Mouse (Mus musculus) MEL (cell line): Measurements from ENCODE around the gene Slc15a2. TPM values are rescaled to one million over a fixed set of nuclear protein-coding genes. Genes with fewer than 3 reads are reported as not detected.

ENCODE experiments used
- DNase-seq: peaks from one replicate; pipeline ENCODE4 v3.0.0; 2011; ENCODE audit warnings: low read depth, low spot score
- H3K27ac ChIP-seq: 2 replicates; pipeline ENCODE4 v1.5.1; 2012; ENCODE audit warnings: low read depth, mild to moderate bottlenecking, control low read depth, low read length, moderate library complexity; ENCODE audit not compliant: control insufficient read depth
- H3K27me3 ChIP-seq, 2 experiments: fragments of 150-350 bp in 1 of 2; sonication (generic) in 1 of 2; 2 replicates each; pipeline ENCODE4 v1.6.1; 2012; ENCODE audit warnings: low read length in 2 of 2, mild to moderate bottlenecking in 2 of 2, improper control_type of control experiment in 1 of 2, moderate library complexity in 1 of 2; ENCODE audit not compliant: insufficient read depth in 2 of 2, control insufficient read depth in 1 of 2
- H3K36me3 ChIP-seq, 2 experiments: 2 replicates each; pipeline ENCODE4 v1.6.1; 2012 to 2014; ENCODE audit warnings: low read length in 2 of 2, improper control_type of control experiment in 1 of 2, inconsistent platforms in 1 of 2, mild to moderate bottlenecking in 1 of 2; ENCODE audit not compliant: insufficient read depth in 2 of 2, control insufficient read depth in 1 of 2
- H3K4me1 ChIP-seq, 2 experiments: fragments of 150-350 bp in 1 of 2; sonication (generic) in 1 of 2; 2 replicates each; pipeline ENCODE4 v1.6.1; 2012; ENCODE audit warnings: low read length in 2 of 2, improper control_type of control experiment in 1 of 2, mild to moderate bottlenecking in 1 of 2; ENCODE audit not compliant: insufficient read depth in 2 of 2, control insufficient read depth in 1 of 2
- H3K4me3 ChIP-seq, 2 experiments: fragments of 150-350 bp in 1 of 2; sonication (generic) in 1 of 2; 2 replicates each; pipeline ENCODE4 v1.5.1; 2012; ENCODE audit warnings: low read depth in 2 of 2, low read length in 2 of 2, mild to moderate bottlenecking in 2 of 2, moderate library complexity in 2 of 2, control low read depth in 1 of 2, improper control_type of control experiment in 1 of 2; ENCODE audit not compliant: control insufficient read depth in 1 of 2, insufficient read depth in 1 of 2
- H3K79me2 ChIP-seq: 2 replicates; pipeline ENCODE4 v1.6.1; 2012; ENCODE audit warnings: mild to moderate bottlenecking, low read length, moderate library complexity; ENCODE audit not compliant: control insufficient read depth, poor library complexity, insufficient read depth
- H3K9ac ChIP-seq: 2 replicates; pipeline ENCODE4 v1.6.1; 2012; ENCODE audit warnings: low read depth, mild to moderate bottlenecking, control low read depth, low read length, moderate library complexity; ENCODE audit not compliant: control insufficient read depth, poor library complexity, severe bottlenecking
- H3K9me3 ChIP-seq: fragments of 150-350 bp; sonication (generic); replicated peaks from 2 replicates; pipeline ENCODE4 v1.6.1; 2012; ENCODE audit warnings: mild to moderate bottlenecking, low read length, improper control_type of control experiment, moderate library complexity; ENCODE audit not compliant: insufficient read depth
- BHLHE40 ChIP-seq: IDR thresholded peaks from 2 replicates; pipeline ENCODE4 v1.6.1; 2012; ENCODE audit warnings: low read depth, mild to moderate bottlenecking, inconsistent platforms, low read length, improper control_type of control experiment, borderline replicate concordance
- CHD1 ChIP-seq: IDR thresholded peaks from 2 replicates; pipeline ENCODE4 v1.6.1; 2012; ENCODE audit warnings: low read depth, mild to moderate bottlenecking, inconsistent platforms, low read length, improper control_type of control experiment
- CHD2 ChIP-seq: IDR thresholded peaks from 2 replicates; pipeline ENCODE4 v1.6.1; 2011; ENCODE audit warnings: low read length, improper control_type of control experiment
- CTCF ChIP-seq, 3 experiments: IDR thresholded peaks in 2 of 3; conservative IDR thresholded peaks in 1 of 3; 2 replicates each; pipeline ENCODE4 v1.5.1; 2011 to 2012; ENCODE audit warnings: low read length in 3 of 3, low read depth in 2 of 3, mild to moderate bottlenecking in 2 of 3, improper control_type of control experiment in 1 of 3, inconsistent platforms in 1 of 3, mixed read lengths in 1 of 3, moderate library complexity in 1 of 3; ENCODE audit not compliant: control insufficient read depth in 1 of 3, insufficient read depth in 1 of 3, poor library complexity in 1 of 3, severe bottlenecking in 1 of 3
- E2F4 ChIP-seq: IDR thresholded peaks from 2 replicates; pipeline ENCODE4 v1.6.1; 2011; ENCODE audit warnings: low read depth, low read length, improper control_type of control experiment, borderline replicate concordance
- EP300 ChIP-seq, 2 experiments: IDR thresholded peaks; 2 replicates each; pipeline ENCODE4 v1.6.1; 2011; ENCODE audit warnings: improper control_type of control experiment in 2 of 2, low read length in 2 of 2, low read depth in 1 of 2, mild to moderate bottlenecking in 1 of 2
- GABPA ChIP-seq: IDR thresholded peaks from 2 replicates; pipeline ENCODE4 v1.6.1; 2012; ENCODE audit warnings: low read depth, mild to moderate bottlenecking, inconsistent platforms, low read length, improper control_type of control experiment, moderate library complexity
- GATA1 ChIP-seq: IDR thresholded peaks from 2 replicates; pipeline ENCODE4 v1.6.1; 2011; ENCODE audit warnings: low read depth, low read length, improper control_type of control experiment
- KAT2A ChIP-seq: conservative IDR thresholded peaks from 2 replicates; pipeline ENCODE4 v1.6.1; 2012; ENCODE audit warnings: low read depth, low read length, improper control_type of control experiment, inconsistent platforms
- MAFK ChIP-seq: IDR thresholded peaks from 2 replicates; pipeline ENCODE4 v1.6.1; 2011; ENCODE audit warnings: low read depth, mild to moderate bottlenecking, low read length, improper control_type of control experiment, borderline replicate concordance
- MAX ChIP-seq: IDR thresholded peaks from 2 replicates; pipeline ENCODE4 v1.6.1; 2011; ENCODE audit warnings: low read length, improper control_type of control experiment
- MAZ ChIP-seq: IDR thresholded peaks from 2 replicates; pipeline ENCODE4 v1.6.1; 2012; ENCODE audit warnings: low read depth, mild to moderate bottlenecking, inconsistent platforms, low read length, improper control_type of control experiment
- MEF2A ChIP-seq: IDR thresholded peaks from 2 replicates; pipeline ENCODE4 v1.6.1; 2014; ENCODE audit warnings: low read depth, mild to moderate bottlenecking, inconsistent platforms, low read length, improper control_type of control experiment; ENCODE audit not compliant: poor library complexity, insufficient replicate concordance, severe bottlenecking; ENCODE audit errors: extremely low read depth
- MXI1 ChIP-seq: IDR thresholded peaks from 2 replicates; pipeline ENCODE4 v1.6.1; 2011; ENCODE audit warnings: mild to moderate bottlenecking, low read depth, low read length, improper control_type of control experiment
- NRF1 ChIP-seq: IDR thresholded peaks from 2 replicates; pipeline ENCODE4 v1.6.1; 2014; ENCODE audit warnings: low read depth, mild to moderate bottlenecking, inconsistent platforms, low read length, improper control_type of control experiment, moderate library complexity; ENCODE audit not compliant: poor library complexity, insufficient read depth, severe bottlenecking
- POLR2AphosphoS2 ChIP-seq: IDR thresholded peaks from 2 replicates; pipeline ENCODE4 v1.6.1; 2011; ENCODE audit warnings: low read length, improper control_type of control experiment
- POLR2AphosphoS5 ChIP-seq: IDR thresholded peaks from 2 replicates; pipeline ENCODE4 v1.6.1; 2012; ENCODE audit warnings: low read depth, borderline replicate concordance, mild to moderate bottlenecking, inconsistent platforms, low read length, moderate library complexity, mixed read lengths
- RAD21 ChIP-seq: IDR thresholded peaks from 2 replicates; pipeline ENCODE4 v1.6.1; 2011; ENCODE audit warnings: mild to moderate bottlenecking, low read depth, low read length, improper control_type of control experiment
- TAL1 ChIP-seq: IDR thresholded peaks from 2 replicates; pipeline ENCODE4 v1.6.1; 2012; ENCODE audit warnings: mild to moderate bottlenecking, inconsistent platforms, low read length, moderate library complexity, mixed read lengths
- TBP ChIP-seq: IDR thresholded peaks from 2 replicates; pipeline ENCODE4 v1.8.0; 2011; ENCODE audit warnings: low read depth, low read length, improper control_type of control experiment
- TCF12 ChIP-seq: IDR thresholded peaks from 2 replicates; pipeline ENCODE4 v1.6.1; 2014; ENCODE audit warnings: low read depth, mild to moderate bottlenecking, inconsistent platforms, low read length, improper control_type of control experiment, moderate library complexity
- UBTF ChIP-seq: IDR thresholded peaks from 2 replicates; pipeline ENCODE4 v1.6.1; 2012; ENCODE audit warnings: low read depth, mild to moderate bottlenecking, inconsistent platforms, low read length, improper control_type of control experiment, moderate library complexity, borderline replicate concordance; ENCODE audit not compliant: insufficient read depth
- USF1 ChIP-seq: IDR thresholded peaks from 2 replicates; pipeline ENCODE4 v1.6.1; 2014; ENCODE audit warnings: low read depth, mild to moderate bottlenecking, inconsistent platforms, low read length, improper control_type of control experiment, moderate library complexity
- ZC3H11A ChIP-seq: IDR thresholded peaks from 2 replicates; pipeline ENCODE4 v1.6.1; 2012; ENCODE audit warnings: low read depth, mild to moderate bottlenecking, inconsistent platforms, low read length, improper control_type of control experiment
- ZKSCAN1 ChIP-seq: IDR thresholded peaks from 2 replicates; pipeline ENCODE4 v1.6.1; 2012; ENCODE audit warnings: low read depth, mild to moderate bottlenecking, inconsistent platforms, low read length, improper control_type of control experiment, moderate library complexity
- polyA plus RNA-seq, 2 experiments: library from polyadenylated mRNA; stranded (reverse) in 1 of 2; unstranded in 1 of 2; fragments of >175 nt in 1 of 2; fragments of >200 nt in 1 of 2; gene quantifications; 2 replicates each; pipeline versions ENCODE4 v1.2.1 to v1.2.4; 2012; ENCODE audit warnings: low replicate concordance in 2 of 2, low read depth in 1 of 2; ENCODE audit not compliant: insufficient read length in 2 of 2, insufficient read depth in 1 of 2, missing spikeins in 1 of 2
- total RNA-seq: library from RNA; depleted of rRNA; stranded (reverse); fragments of 300-350 nt; gene quantifications from 2 replicates; pipeline ENCODE4 v1.2.3, GENCODE M21; 2012

Gene Slc15a2
- total and polyA plus RNA-seq, 3 experiments, result not detected

GRCm38 (mm10) chr16:36802361-36802760 is 17.6 kb upstream of the Slc15a2 start:
- no peaks in the 10 kb centered on the region for H3K79me2 ChIP-seq
- H3K9ac ChIP-seq, result no peak overlapping the region
- H3K9me3 ChIP-seq, result no peaks in the 10 kb centered on the region
- TF ChIP-seq E2F4 (no peak), USF1 (no peak), BHLHE40 (no peak), RAD21 (peak; percentile 12), POLR2AphosphoS5 (no peak), CTCF (IDR thresholded peaks at IDR 0.05 in 2 of 3, conservative IDR thresholded peaks at IDR 0.05 in 1 of 3; ENCODE audit: control insufficient read depth in 1 of 3, insufficient read depth in 1 of 3, low read depth in 2 of 3, low read length in 3 of 3, poor library complexity in 1 of 3, severe bottlenecking in 1 of 3) (peak; percentile 27 to 56 (median 38); a peak in 5 of 6 replicates), UBTF (no peak), GABPA (no peak), MEF2A (no peak), POLR2AphosphoS2 (no peak)
- H3K4me1 ChIP-seq, result no peaks in the 10 kb centered on the region
- no peaks in the 10 kb centered on the region for H3K36me3 ChIP-seq
- H3K27me3 ChIP-seq, result no peaks in the 10 kb centered on the region; a peak in 1 of 4 replicates
- DNase-seq, result peak; percentile 32
- H3K27ac ChIP-seq, result no peak overlapping the region
- H3K4me3 ChIP-seq, result no peak overlapping the region

GRCm38 (mm10) chr16:36798334-36798733 is 13.6 kb upstream of the Slc15a2 start:
- Histone ChIP-seq H3K36me3 (no peaks in the 10 kb centered on the region), H3K9ac (no peak overlapping the region), H3K4me3 (no peak overlapping the region)
- no peak for TF ChIP-seq GABPA
- TF ChIP-seq BHLHE40, result no peak
- no peak for TF ChIP-seq CHD2
- no peak for TF ChIP-seq TCF12
- TF ChIP-seq MXI1, result no peak
- no peak for TF ChIP-seq KAT2A
- TF ChIP-seq MAZ, result no peak
- TF ChIP-seq POLR2AphosphoS2, result no peak
- TF ChIP-seq MAX, result no peak
- no peak for TF ChIP-seq NRF1
- no peak for TF ChIP-seq EP300 (IDR thresholded peaks at IDR 0.05; ENCODE audit: low read depth in 1 of 2, low read length in 2 of 2)
- no peak for TF ChIP-seq ZKSCAN1
- TF ChIP-seq TBP, result no peak
- no peak for TF ChIP-seq ZC3H11A
- TF ChIP-seq MAFK, result no peak
- TF ChIP-seq CTCF (IDR thresholded peaks at IDR 0.05 in 2 of 3, conservative IDR thresholded peaks at IDR 0.05 in 1 of 3; ENCODE audit: control insufficient read depth in 1 of 3, insufficient read depth in 1 of 3, low read depth in 2 of 3, low read length in 3 of 3, poor library complexity in 1 of 3, severe bottlenecking in 1 of 3), result no peak
- no peak for TF ChIP-seq UBTF
- no peak for TF ChIP-seq TAL1
- no peak for TF ChIP-seq CHD1
- no peak for TF ChIP-seq GATA1
- TF ChIP-seq, all 39 proteins: peak for 0
- no peaks in the 10 kb centered on the region; a peak in 1 of 4 replicates for H3K27me3 ChIP-seq
- no peak for DNase-seq
- no peaks in the 10 kb centered on the region for H3K9me3 ChIP-seq
- H3K27ac ChIP-seq, result no peak overlapping the region
- no peaks in the 10 kb centered on the region for H3K4me1 ChIP-seq
- H3K79me2 ChIP-seq, result no peaks in the 10 kb centered on the region
